Mouse (Mus musculus): ENCODE results near the gene Slc22a16. TPM values are rescaled to one million over a fixed set of nuclear protein-coding genes. Genes with fewer than 3 reads are reported as not detected.

Gene Slc22a16
- total RNA-seq, 2 experiments from 2014 or later = not detected

DNA sequence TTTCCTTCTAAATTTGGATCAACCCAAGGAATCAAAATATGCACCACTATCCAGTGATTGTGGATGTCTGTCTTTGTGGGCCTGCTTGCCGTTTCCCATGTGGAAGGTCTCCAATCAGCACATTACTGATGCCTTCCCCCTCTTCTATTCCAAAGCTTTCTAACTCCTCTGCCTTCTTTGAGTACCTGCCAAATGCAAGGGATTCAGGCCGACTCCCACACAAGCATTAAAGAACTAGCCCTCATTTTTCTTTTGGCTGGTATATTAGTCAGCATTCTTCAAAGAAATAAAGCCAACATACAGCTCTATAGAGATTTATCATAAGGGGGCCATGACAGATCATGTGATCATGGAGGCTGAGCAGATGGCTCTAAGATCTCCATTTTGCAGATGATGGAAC lies 81.5 kb downstream of the Slc22a16 start:
- intact Hi-C loops (cut with DNase I) = loop anchor here (2.0 kb wide), 1 partner anchor 233 kb away; no protein-coding TSS in a partner anchor
- DNase-seq (ENCODE audit: low spot score) = no peak

Other genes with a start within 250 kb of the Slc22a16 start
- gene Cdk19, start 230.8 kb upstream of the Slc22a16 start, total RNA-seq (2021) = 10 to 100 TPM; 11.9 to 15.7 TPM
- gene Ddo, start 59.7 kb downstream of the Slc22a16 start, total RNA-seq (2021) = 10 to 100 TPM; 39.0 to 39.4 TPM
- 1 to 10 TPM; 1.2 to 1.6 TPM for gene Mettl24, start 112.9 kb downstream of the Slc22a16 start, total RNA-seq (2021)

Data from heart, postnatal 25 days (tissue).